Mouse (Mus musculus) inflammation-experienced regulatory T-cells, adult 6 months (primary cell): ENCODE results near the gene Tmeff1. TPM values are rescaled to one million over a fixed set of nuclear protein-coding genes. Genes with fewer than 3 reads are reported as not detected.

ENCODE experiments used
- ATAC-seq: one replicate; pipeline ENCODE4 v1.8.0; 2017
- polyA plus RNA-seq, 3 experiments: library from polyadenylated mRNA; unstranded; fragments of 100-300 nt; shearing (Covaris generic); gene quantifications; one replicate each; pipeline ENCODE4 v1.2.1; 2017

The Tmeff1 gene
- polyA plus RNA-seq, 3 experiments from 2014 or later = not detected

DNA sequence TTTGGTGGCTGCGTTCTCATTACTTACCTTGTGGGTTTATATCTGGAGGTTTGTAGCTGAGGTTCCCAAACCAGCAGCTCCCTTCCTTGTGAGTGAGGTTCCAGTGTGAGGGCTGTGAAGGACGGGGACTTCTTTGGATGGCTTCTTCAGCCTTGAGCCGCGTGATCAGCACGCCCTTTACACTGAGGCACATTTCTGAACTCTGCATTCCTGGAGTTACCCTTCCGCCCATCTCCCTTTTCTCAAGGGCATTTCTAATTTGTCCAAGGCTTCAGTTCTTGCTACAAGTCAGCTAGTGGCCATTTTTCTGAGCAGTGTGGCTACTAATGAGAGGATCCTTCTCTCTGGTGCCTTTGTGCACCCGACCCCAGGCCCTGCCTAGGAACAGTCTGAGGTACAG, 38.0 kb downstream of the Tmeff1 start:
- ATAC-seq = no peak

DNA sequence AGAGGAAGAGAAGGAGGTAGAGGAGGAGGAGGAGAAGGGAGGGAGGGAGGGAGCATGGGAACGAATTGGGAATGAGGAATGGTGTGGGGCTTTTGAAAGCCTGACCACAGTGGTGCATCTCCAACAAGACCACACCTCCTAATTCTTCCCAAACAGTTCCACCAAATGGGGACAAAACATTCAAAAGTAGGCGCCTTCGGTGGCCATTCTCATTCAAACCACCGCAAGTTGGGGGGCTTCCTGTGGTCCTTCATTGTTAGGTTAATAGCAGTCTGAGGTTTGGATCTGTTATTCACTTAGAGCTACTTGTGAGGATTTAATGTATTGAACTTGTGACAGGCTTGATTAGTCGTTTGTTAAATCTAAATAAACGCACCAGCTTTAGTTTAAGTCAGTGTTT, 40.0 kb downstream of the Tmeff1 start:
- ATAC-seq = no peak

DNA sequence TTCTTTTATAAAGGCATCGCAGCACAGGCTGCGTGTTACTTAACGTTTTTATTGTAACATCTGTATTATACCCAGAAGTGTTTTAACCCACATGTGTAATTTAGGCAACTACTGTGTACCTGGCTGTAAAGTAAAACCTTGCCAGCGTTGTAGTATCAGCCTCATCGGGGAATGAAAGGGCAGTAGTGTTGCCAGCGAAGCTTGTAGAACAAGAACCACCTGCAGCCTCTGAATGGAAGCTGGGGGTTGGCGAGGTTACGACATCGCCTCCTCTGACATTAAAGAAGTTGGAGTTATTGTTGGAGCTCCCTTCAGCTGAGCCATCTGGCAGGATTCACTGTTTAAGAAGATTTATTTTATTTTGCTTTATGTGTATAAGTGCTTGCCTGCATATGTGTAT, 40.9 kb downstream of the Tmeff1 start:
- no peak for ATAC-seq

DNA sequence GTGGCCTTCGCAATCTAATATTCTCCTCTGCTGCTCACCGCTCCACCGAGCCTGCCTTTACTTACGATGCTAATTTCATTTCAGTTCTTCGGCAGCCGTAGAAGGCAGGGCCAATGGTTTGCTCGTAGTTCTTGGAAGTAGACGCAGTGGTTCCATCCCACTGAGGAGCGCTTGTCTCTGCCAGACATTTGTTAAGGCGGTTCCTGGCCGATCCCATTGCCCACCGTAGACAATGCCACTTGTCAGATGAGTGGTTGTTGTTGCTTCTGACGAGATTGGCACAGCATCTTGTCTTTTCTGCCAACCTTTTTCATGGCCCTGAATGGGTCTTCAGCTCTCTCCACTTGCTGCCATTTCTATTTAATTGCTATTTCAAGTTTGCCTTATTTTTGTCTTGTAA, 44.5 kb downstream of the Tmeff1 start:
- no peak for ATAC-seq

DNA sequence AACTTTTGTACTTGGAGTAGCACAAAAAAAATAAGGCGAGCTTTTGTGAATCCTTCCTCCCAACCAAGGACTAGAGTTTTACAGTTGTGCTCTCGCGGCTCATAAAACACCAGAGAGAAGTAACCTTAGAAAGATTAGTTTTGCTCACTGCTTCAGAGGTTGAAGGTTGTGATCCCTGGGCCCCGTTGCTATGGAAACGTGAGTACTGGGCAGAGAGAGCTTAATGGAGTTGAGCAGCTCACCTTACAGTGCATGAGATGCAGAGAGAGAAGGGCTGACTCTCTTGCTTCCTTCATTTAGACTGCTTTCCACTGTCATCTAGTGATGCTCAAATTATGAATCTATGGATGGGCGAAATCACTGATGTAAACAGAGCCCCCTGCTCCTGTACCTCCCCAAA, 48.6 kb downstream of the Tmeff1 start:
- ATAC-seq = no peak

DNA sequence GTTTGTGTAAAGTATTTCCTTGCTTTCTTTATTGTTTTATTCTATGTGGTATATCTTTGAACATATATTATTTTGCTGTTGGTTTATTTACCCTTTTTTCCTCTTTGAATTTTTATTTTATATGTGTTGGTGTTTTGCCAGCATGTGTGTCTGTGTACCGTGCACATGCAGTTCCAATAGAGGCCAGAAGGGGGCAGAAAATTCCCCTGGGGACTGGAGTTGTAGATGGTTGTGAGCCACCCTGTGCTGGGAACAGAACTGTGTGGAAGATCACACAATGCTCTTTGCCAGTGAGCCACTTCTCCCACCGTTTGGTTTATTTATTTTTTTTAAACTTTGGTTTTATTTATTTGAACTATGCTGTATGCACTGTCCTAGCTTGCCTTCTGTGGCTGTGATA, 49.1 kb downstream of the Tmeff1 start:
- ATAC-seq = no peak

DNA sequence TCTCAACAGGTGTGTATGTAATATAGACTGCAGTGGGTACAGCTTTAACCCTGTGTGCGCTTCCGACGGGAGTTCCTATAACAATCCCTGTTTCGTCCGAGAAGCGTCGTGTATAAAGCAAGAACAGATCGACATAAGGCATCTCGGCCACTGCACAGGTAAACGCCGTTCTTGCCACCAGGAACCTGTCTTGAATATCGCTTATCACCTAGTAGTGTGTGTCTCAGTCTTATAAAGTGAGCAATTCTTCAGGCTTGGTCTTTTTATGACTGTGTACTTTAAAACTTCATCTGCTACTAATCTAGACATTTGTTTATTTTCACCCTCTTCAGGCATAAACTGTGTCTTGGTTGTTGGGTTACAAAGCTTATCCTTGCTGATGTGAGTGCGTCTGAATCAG, 51.9 kb downstream of the Tmeff1 start:
- ATAC-seq = no peak

DNA sequence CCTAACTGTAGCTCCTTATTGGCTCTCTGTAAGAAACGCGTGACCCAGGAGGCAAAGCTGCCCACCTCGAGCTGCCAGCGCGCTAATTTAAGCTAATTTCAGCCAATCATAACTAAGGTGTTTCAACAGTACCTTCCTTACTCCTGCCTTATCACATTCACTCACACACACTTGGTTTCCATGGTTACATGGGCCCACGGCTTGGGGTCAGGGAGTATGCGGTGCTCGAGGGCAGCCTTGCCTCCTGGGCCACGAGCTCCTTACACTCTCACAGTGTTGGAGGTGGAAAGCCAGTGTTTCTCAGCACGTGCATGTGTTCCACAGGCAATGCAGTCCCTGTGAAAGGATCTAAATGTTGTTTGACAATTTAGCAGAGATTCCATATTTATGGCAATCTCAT, 53.2 kb downstream of the Tmeff1 start:
- ATAC-seq = no peak

DNA sequence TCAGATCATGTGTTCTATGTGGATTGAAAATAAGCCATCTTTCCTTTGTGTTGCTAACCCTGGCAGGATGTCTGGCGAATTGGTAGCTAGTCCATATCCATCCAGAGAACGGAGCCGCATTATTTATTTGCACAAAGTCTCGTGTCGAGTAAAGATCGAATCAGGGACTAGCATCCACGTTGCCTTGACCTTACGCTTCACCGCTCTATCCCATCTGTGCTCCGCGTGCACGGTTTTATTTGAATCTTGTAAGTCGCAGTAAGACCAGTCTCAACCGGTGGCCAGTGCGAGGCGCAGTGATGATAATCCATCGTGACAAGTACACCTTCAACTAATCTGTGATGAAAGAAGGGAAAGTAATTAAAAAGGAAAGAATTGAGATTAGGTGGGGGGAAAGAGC, 54.5 kb downstream of the Tmeff1 start:
- no peak for ATAC-seq

DNA sequence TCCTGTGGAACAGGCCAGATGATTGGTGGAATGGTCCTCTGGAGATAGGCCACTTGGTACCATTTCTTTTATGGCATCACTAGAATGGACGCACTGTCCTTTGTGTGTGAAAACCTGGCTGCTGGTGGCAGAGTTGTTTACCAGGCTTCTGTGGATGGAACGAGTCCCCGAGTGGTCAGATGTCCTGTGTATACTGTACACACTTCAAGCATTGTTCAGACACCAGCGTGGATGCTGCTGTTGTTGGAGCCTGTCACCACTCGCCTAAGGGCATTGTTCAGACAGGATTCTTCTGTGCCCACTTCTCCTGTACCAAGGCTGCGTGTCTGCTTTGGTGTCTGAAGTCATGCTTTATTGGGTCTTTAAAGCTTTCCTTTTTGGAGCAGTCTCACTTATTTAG, 58.8 kb downstream of the Tmeff1 start:
- ATAC-seq = no peak

DNA sequence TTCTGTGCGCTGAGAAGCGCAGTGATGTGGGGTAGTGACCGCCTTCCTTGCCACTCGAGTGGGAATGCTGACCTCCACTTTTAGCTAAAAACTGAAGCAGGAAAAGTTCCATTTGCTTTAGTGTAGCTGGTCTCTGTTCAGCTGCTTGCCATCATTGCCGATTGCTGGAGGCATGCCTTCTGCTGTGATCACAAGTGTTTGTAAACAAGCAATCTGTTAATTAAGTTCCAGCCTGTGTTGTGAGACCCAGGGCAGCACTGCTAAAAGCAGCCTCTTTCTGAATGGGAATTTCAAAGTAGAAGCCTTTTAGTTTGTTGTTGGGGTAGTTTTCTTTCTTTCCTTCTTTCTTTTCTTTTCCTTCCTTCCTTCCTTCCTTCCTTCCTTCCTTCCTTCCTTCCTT, 61.2 kb downstream of the Tmeff1 start:
- ATAC-seq = no peak

DNA sequence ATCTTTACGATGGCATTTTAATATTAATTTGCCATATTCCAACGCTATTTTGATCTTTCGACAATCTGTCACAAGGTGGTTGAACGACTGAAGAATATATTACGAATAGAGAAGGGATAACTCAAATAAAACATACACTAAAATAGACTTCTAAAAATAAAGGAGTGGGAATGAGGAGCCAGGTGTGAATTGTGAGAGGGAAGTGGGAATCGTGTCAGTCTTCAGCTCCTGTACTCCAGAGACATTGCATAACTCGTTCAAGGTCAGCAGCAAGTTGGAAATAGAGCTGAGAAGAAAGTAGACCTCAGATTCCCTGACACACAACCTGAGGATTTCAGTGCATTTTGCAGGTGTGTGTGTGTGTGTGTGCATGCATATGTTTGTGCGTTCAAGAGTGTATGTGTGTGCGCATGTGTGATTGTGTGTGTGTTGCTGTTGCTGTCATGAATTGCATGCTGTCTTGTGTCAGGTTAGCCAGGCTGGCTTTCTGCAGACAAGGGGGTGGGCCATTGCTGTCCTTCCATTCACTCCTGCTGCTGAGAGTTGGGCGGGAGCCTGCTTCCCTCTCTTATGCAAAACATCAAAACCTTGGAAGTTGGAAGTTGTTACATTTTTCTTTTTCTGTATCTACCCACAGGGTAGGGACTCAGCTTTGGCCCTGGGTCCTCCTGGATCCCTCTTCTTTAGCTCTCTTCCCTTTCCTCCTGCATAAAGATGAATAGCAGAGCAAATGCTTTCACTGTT, 65.8 kb downstream of the Tmeff1 start:
- no peak for ATAC-seq

DNA sequence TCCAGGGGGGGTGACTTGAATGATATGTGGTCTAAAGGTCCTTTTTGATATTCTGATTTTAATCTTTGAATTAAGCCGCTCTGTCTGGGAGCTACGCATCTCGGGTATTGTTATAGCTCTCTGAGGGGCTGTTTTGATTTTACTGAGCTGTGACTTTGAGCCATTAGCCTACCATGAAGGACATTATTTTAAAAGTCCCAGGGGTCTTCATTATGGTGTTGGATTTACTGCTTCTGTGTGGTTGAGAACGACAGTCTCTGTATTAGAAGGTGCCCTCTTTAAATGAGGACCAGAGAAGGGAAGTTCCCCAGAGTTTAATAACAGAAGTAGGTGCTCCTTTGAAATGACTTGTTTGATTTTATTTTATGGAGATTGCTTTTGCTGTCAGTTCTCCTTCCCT, 69.1 kb downstream of the Tmeff1 start:
- ATAC-seq = no peak

DNA sequence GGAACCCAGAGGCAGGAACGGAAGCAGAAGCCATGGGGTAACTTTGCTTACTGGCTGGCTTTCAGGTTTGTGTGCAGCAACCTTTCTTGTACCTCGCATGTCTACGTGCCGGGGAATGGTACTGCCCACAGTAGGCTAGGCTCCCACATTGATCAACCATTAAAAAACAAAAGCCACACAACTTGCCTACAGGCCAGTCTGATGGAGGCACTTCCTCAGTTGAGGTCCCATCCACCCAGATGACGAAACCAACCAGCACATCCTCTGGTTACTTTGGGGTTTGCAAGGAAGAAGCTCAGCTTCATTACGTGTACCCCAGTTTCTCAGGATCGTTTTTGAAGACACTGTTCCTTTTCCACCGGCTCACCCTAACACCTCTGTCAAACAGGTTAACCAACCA, 71.6 kb downstream of the Tmeff1 start:
- no peak for ATAC-seq

DNA sequence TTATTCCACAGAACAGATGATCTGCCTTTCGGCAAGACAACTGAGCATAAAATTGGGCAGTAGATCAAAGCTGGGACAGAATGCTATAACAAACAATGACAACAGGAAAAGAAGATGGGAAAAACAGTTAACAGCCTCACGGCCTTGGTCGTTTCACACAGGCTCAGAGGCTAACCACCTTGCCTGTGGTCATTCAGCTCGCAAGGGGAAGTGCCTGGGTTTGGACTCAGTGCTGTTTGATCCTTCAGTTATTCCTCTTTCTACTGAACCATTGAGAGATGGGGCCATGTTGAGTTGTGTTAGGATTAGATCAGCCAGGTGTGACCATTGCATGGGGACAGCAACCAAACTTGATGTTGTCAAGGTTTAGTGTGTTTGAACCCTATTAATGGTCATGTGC, 75.2 kb downstream of the Tmeff1 start:
- ATAC-seq = no peak

DNA sequence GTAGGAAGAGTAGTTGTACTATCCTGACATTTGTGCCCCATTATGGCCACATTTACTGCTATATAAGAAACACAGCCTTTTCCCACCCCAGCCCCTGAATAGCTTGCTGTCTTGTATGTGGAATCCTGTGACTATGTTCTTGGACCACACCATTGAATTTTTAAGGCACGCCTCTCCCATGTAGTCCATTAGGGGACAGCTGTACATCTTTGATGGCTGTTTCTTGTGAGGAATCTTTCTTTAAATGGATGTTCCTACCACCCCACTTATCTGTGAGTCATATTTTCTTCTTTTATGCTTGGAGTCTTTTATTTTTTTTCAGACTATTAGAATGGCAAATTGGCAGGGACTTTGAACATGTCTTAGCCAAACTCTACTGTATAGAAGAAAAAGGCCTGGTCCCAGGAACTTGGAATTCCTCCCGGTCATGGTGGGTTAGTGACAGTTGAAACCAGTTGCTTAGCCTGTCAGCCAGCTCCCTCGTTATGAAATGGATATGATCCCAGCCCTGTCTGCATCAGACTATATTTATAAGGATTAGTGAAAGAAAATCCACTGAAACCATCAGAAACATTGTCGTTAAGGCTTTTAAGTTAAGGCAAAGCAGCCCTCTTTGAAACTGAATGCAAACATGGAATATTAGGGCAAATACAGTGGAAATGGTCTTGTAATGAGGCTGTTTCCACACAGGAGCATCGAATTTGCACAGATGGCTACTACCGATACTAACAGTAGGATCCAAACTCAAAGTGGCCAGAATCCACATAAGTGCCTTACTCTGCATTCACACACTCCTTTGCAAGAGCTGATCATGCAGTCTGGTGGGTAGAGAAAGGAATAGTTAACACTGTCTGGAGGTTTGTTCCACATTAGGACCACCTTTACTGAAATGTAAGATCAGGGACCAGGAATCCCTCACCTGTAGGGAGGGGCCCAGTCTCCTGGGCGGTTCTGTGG, 75.9 kb downstream of the Tmeff1 start:
- ATAC-seq = no peak

DNA sequence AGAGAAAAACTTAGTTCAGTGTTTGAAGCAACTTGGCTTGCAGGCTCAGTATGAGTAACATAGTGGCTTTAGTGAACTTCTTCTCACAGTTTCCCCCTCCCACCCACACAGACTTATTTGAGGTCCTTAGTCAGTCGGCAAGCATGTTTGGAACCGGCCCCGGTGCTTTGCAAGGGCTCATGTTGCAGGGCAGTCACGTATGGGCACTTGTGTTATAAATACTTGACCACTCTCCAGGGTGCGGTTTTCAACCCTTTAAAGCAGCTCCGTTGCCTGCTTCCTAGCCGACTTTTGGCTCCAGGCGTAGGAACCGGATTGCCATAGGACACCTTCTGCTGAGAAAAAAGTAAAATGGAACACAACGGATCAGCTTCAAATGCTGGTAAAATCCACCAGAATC, 78.3 kb downstream of the Tmeff1 start, which contains the start of gene Cavin4:
Cavin4 (plus strand) TSS at position 244 of the 400 bp plus-strand sequence.
- ATAC-seq = no peak

DNA sequence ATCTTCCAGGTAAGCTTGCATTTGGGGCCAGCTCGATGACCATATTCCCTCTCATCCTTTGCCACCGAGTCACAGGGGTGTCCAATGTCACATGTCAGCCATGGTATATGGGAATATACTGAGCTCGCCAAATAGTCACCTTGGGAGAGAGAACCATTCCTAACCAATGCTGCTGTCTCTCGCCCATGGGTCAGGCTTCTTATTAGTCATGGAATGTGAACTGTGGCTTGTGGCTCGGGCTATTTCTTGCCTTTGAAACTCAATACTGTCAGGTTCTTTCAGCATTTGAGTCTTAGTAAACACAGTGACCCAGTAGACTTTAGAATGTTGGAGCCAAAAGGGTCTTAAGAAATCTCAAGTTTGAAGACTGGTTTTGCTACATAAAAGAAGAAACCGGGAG, 79.0 kb downstream of the Tmeff1 start:
- ATAC-seq = no peak

DNA sequence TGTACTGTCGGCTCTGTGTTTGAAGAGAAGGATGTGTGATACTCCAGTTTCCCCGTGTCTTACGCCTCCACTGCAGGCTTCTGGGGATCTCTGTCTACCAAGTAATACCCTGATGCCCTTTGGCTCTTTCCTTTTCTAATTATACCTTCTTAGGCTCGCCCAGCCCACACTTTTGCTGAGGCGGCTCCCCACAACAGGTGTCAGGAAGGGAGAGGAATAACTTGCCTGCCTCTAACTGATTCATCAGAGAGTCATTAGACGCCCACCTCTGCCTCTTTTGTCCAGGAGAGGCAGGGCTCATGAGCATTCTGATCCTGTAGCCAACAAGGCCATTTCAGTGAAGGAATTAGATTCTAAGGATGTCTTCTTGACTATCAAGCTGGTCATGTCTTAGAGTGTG, 82.3 kb downstream of the Tmeff1 start:
- no peak for ATAC-seq

DNA sequence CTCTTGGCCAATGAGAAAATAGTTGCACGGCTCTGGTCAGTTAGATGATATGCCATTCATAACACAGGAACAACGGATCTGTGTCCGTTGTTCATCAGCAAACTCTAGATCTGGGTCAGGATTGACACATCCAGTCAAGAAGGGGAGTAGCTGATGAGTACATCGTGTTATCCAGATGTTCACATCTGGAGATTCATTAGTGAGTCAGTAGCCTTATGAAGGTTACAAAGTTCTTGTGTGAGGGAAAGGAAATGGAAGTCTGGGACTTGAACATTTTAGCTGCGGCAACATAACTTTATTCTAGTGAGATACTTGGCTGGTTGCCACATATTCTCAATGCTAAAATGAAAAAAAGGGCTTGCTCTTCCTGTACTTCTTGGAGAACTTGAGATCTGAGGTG, 87.9 kb downstream of the Tmeff1 start:
- ATAC-seq = no peak

DNA sequence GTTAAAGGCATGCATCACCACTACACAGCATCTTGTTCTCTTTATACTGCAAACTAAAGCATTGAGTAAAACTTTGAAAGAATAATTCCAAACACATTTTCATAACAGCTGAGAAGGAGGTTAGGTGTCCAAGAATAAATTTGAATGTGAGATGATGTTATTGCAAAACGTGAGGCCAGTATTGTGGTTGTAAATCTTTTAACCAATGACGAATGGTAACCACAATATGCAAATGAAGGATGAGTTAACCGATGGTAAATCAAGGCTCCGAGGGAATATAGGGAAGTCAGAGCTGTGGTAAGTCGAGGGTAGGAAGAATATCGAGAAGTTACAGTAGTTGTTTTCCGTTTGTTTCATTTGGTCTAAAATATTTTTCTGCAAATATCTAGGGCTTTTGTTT, 89.4 kb downstream of the Tmeff1 start:
- ATAC-seq = no peak

DNA sequence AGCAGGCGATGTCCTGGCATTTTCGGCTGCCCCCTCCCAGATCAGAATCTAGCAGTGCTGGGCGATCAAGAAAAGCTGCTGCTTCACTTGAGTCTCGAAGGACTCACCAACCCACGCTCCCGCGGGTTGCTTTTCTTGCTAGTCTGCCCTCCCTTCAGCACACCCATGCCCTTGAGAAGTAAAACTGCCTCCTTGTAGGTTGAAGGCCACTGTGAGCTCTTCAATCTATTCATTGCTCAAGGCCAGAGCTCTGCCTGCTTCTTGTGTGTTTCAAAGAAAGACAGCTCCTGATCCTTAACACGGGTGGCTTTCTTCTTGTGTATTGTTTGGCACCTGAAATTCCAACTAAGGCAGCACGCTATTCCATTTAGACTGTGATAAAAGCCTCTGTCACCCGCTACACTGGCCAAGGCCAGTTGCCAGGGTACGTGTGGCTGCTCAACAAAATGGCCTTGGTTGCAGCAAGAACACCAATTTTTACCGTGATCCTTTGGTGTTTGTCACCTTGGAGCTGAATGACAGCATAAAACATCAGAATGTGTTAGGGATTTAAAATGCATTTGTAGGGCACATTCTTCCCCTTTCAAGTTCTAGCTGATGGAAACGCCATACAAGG, 91.7 kb downstream of the Tmeff1 start:
- ATAC-seq = no peak

DNA sequence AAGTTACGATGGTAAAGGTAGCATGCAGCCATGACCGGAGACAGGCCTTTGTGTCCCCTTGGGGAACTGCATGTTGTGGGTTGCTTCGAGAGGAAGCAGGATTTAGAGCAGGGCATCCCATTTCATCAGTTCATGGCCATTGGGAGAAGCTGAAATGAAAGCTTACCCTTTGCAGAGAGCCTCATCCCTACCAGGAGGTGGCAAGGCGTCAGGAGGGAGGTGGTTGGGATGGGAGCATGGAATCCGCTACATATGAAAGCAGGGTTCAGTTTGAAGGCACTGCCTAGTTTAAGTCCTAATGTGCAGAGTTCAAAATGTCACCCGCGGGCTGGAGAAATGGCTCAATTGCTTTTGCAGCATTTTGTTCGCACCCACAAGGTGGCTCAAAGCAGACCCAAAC, 92.3 kb downstream of the Tmeff1 start:
- ATAC-seq = no peak

DNA sequence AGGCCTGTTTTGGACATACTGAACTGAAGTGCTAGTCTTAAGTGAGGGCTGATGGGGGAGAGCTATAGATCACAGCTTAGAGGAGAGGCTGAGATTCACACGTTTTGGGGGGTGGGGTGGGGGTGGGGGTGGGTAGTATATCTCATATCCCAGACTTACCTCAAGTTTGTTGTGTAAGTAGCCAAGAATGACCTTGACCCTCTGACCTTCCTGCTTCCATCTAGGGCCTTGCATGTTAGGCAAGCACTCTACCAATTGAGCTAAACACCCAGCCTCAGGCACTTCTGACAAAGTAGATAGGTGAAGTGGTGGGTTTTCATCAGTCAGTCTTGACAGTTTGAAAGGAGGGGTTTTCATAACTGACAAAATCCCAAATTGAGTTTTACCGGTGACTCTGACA, 92.8 kb downstream of the Tmeff1 start:
- ATAC-seq = no peak
